Mouse (Mus musculus): Measurements from ENCODE around the gene Treml1. TPM values are rescaled to one million over a fixed set of nuclear protein-coding genes. Genes with fewer than 3 reads are reported as not detected.

Gene Treml1
- polyA plus RNA-seq, 1 experiment from 2014 or later = 0.21 TPM

- ATAC-seq (replicated peaks; ENCODE audit: low FRiP score, low read depth) = no peak
- 24% methylated on average over 8 of the region's 8 CpGs for WGBS
These were observed 51.5 kb downstream of the Treml1 start for GRCm38 (mm10) chr17:48411241-48411640.

GRCm38 (mm10) chr17:48416011-48416410 is 56.3 kb downstream of the Treml1 start:
- no peak for DNase-seq (ENCODE audit: low spot score)
- no peak for TF ChIP-seq CTCF (IDR thresholded peaks at IDR 0.05; ENCODE audit: low read depth)
- ATAC-seq (replicated peaks; ENCODE audit: low FRiP score, low read depth) = no peak
- no peak overlapping the region for H3K4me2 ChIP-seq (ENCODE audit: low read length)
- no peak overlapping the region for H3K4me3 ChIP-seq (replicated peaks; ENCODE audit: low read depth, low read length)
- H3K9me3 ChIP-seq (replicated peaks; ENCODE audit: low read length) = no peaks in the 10 kb centered on the region
- H3K4me1 ChIP-seq (replicated peaks; ENCODE audit: insufficient read depth, low read length) = peaks cover 15% of the 10 kb centered on the region
- H3K36me3 ChIP-seq (ENCODE audit: insufficient read depth, low read length) = peaks cover 22% of the 10 kb centered on the region; the same call in 1 of the 2 replicates
- no peaks in the 10 kb centered on the region for H3K27me3 ChIP-seq (ENCODE audit: insufficient read depth, low read length)
- 66% methylated on average over 7 of the region's 7 CpGs for WGBS
- H3K27ac ChIP-seq = no peak overlapping the region
- no peak overlapping the region for H3K9ac ChIP-seq (ENCODE audit: low read depth, low read length)

More at GRCm38 (mm10) chr17:48411241-48411640, 51.5 kb downstream of the Treml1 start:
- TF ChIP-seq CTCF (IDR thresholded peaks at IDR 0.05; ENCODE audit: low read depth) = no peak
- peak; percentile 46 for DNase-seq (ENCODE audit: low spot score)
- Histone ChIP-seq H3K36me3 (ENCODE audit: insufficient read depth, low read length) (peaks cover 22% of the 10 kb centered on the region; the same call in 1 of the 2 replicates), H3K4me3 (replicated peaks; ENCODE audit: low read depth, low read length) (peak overlapping the region; percentile 68), H3K9ac (ENCODE audit: low read depth, low read length) (peak overlapping the region; percentile 79; the same call in 1 of the 2 replicates), H3K4me2 (ENCODE audit: low read length) (peak overlapping the region; percentile 76), H3K27ac (peak overlapping the region; percentile 98), H3K9me3 (replicated peaks; ENCODE audit: low read length) (no peaks in the 10 kb centered on the region), H3K27me3 (ENCODE audit: insufficient read depth, low read length) (no peaks in the 10 kb centered on the region), H3K4me1 (replicated peaks; ENCODE audit: insufficient read depth, low read length) (peaks cover 12% of the 10 kb centered on the region)

Other genes with a start within 250 kb of the Treml1 start
- gene 9830107B12Rik, start 213.6 kb upstream of the Treml1 start, polyA plus RNA-seq (2015; fragmentation: Nextera tagmentation; extraction: Ambion mirVana) = not detected in 2 replicates
- gene A530064D06Rik, start 192.6 kb upstream of the Treml1 start, polyA plus RNA-seq (2015; fragmentation: Nextera tagmentation; extraction: Ambion mirVana) = 0.08 and 0.26 TPM in 2 replicates
- gene Trem1, start 127.1 kb upstream of the Treml1 start, polyA plus RNA-seq (2015; fragmentation: Nextera tagmentation; extraction: Ambion mirVana) = 0.08 and 0.13 TPM in 2 replicates
- gene Trem3, start 112.1 kb upstream of the Treml1 start, polyA plus RNA-seq (2015; fragmentation: Nextera tagmentation; extraction: Ambion mirVana) = 0.16 and 0.32 TPM in 2 replicates
- gene Treml4, start 95.6 kb upstream of the Treml1 start, polyA plus RNA-seq (2015; fragmentation: Nextera tagmentation; extraction: Ambion mirVana) = 0.20 and 0.32 TPM in 2 replicates
- 0.11 TPM in 1 of 2 replicates, not detected in the other for gene Treml2, start 60.4 kb upstream of the Treml1 start, polyA plus RNA-seq (2015; fragmentation: Nextera tagmentation; extraction: Ambion mirVana)
- gene B430306N03Rik, start 43.8 kb upstream of the Treml1 start, polyA plus RNA-seq (2015; fragmentation: Nextera tagmentation; extraction: Ambion mirVana) = 0.24 and 0.28 TPM in 2 replicates
- gene Trem2, start 13.5 kb upstream of the Treml1 start, polyA plus RNA-seq (2015; fragmentation: Nextera tagmentation; extraction: Ambion mirVana) = 2.5 and 3.0 TPM in 2 replicates
- 8.0 and 8.1 TPM in 2 replicates for gene Nfya, start 50.0 kb downstream of the Treml1 start, polyA plus RNA-seq (2015; fragmentation: Nextera tagmentation; extraction: Ambion mirVana)
- gene Oard1, start 50.1 kb downstream of the Treml1 start, polyA plus RNA-seq (2015; fragmentation: Nextera tagmentation; extraction: Ambion mirVana) = 77.5 and 82.6 TPM in 2 replicates
- 0.80 and 0.93 TPM in 2 replicates for gene Apobec2, start 73.0 kb downstream of the Treml1 start, polyA plus RNA-seq (2015; fragmentation: Nextera tagmentation; extraction: Ambion mirVana)
- 0.62 and 1.2 TPM in 2 replicates for gene Tspo2, start 91.6 kb downstream of the Treml1 start, polyA plus RNA-seq (2015; fragmentation: Nextera tagmentation; extraction: Ambion mirVana)
- 3.6 and 3.9 TPM in 2 replicates for gene Unc5cl, start 95.0 kb downstream of the Treml1 start, polyA plus RNA-seq (2015; fragmentation: Nextera tagmentation; extraction: Ambion mirVana)